Mouse (Mus musculus): ENCODE data around the gene Tns3. TPM values are rescaled to one million over a fixed set of nuclear protein-coding genes. Genes with fewer than 3 reads are reported as not detected.

The Tns3 gene
- total RNA-seq, 2 experiments from 2014 or later, result 1.7 to 6.3 TPM

- no peak for ATAC-seq (replicated peaks; ENCODE audit: low FRiP score, poor library complexity, severe bottlenecking)
Observed at GRCm38 (mm10) chr11:8586374-8586773, 78.0 kb downstream of the Tns3 start.

DNA sequence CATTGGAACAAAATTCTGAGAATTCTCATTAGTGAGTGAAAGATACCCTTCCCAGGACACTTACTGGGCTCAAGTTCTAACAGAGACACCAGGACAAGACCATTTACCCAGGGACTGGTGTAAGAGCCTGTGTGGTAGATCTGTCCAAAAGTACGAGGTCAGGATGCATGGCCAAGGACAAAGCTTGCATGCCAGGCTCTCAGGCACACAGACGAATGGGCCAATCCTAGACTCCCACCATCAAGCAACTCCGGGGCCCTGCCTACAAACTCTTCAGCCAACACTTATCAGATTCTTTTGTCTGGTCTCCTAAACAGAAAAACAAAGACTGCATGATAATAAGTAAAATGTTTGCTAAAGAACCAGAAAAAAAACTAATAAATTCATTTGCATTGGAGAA, 78.6 kb downstream of the Tns3 start:
- ATAC-seq (replicated peaks; ENCODE audit: low FRiP score, poor library complexity, severe bottlenecking), result no peak

GRCm38 (mm10) chr11:8584925-8585324, 79.4 kb downstream of the Tns3 start:
- ATAC-seq (replicated peaks; ENCODE audit: low FRiP score, poor library complexity, severe bottlenecking), result no peak

DNA sequence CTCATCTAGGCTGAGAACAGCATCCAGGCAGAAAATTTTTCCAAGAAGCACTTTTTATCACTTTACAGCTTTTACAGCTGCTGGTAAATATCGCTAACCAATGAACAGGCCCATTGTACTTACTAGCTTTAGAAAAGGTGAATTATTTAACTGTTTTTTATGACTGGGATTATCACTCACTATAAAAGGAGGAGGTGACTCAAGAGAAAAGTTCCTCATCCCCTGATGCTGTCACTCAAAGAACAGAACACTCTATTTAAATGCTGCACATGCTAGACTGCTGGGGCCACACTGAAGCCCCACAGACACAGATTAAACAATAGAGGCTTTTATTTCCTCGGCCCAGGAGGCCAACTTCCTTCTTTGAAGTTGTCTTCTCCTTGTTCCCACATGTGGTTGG, 80.0 kb downstream of the Tns3 start:
- no peak for ATAC-seq (replicated peaks; ENCODE audit: low FRiP score, poor library complexity, severe bottlenecking)

- no peak for ATAC-seq (replicated peaks; ENCODE audit: low FRiP score, poor library complexity, severe bottlenecking)
Observed at GRCm38 (mm10) chr11:8583137-8583536, 81.2 kb downstream of the Tns3 start.

DNA sequence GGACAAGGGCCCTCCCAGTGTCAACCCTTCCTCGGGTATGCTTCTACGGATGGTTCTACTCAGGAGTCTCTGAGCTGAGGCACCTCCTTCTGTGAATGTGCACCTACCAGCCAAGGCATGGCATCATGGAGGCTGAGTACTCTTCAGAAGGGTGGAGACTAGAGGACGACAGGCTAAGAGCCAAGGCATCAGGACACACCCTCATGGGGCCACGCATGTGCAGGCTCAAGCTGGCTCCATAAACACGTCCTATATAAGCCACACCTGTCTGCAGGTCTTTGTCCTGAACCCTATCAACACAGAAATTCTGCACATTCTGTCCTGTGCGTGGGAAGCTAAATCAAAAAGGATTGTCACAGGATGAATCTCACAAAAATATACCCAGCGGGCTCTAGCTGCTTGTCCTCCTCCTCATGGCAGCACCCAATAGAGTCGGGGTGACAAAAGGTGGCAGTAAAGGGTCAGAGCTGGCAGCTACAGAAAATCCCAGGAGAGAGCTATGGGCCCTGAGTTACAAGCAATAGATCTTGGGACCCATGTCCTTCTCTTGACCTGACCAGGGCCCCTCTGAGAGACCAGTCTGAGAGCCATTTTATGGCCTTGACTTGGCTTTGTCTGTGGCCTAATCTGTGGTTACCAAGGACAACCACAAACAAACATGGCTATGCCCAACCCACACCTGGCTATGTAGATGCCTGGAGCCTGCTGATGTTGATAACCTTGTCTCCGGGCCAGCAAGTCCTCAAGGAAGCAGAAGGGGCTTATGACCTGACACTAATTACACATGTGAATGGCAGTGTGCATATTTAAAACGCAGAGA, 82.0 kb downstream of the Tns3 start:
- ATAC-seq (replicated peaks; ENCODE audit: low FRiP score, poor library complexity, severe bottlenecking), result no peak

GRCm38 (mm10) chr11:8579789-8580188, 84.5 kb downstream of the Tns3 start:
- no peak for ATAC-seq (replicated peaks; ENCODE audit: low FRiP score, poor library complexity, severe bottlenecking)

GRCm38 (mm10) chr11:8575217-8576180, 88.8 kb downstream of the Tns3 start:
- ATAC-seq (replicated peaks; ENCODE audit: low FRiP score, poor library complexity, severe bottlenecking), result no peak

- ATAC-seq (replicated peaks; ENCODE audit: low FRiP score, poor library complexity, severe bottlenecking), result no peak
Observed at GRCm38 (mm10) chr11:8574562-8574961, 89.8 kb downstream of the Tns3 start.

- no peak for ATAC-seq (replicated peaks; ENCODE audit: low FRiP score, poor library complexity, severe bottlenecking)
Observed at GRCm38 (mm10) chr11:8572762-8573161, 91.6 kb downstream of the Tns3 start.

- ATAC-seq (replicated peaks; ENCODE audit: low FRiP score, poor library complexity, severe bottlenecking), result no peak
Observed at GRCm38 (mm10) chr11:8569232-8570028, 94.9 kb downstream of the Tns3 start.

DNA sequence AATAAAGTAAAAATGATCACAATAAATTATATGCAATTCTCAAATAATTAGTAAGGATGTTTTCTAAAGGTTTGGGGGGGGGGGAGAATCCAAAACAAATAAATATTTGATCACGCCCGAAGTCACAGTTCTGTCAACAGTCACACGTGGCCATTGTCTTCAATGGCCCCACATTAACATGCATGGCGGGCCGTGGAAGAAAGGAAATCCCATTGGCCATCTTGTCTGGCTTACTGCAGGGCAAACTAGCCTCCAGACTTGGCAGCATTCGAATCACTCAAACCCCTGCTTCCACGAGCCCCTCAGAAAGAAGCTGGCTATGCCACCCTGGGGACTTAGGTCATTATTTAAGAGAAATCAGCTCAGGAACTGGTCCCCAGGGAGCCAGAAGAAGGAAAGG, 95.5 kb downstream of the Tns3 start:
- ATAC-seq (replicated peaks; ENCODE audit: low FRiP score, poor library complexity, severe bottlenecking), result no peak

DNA sequence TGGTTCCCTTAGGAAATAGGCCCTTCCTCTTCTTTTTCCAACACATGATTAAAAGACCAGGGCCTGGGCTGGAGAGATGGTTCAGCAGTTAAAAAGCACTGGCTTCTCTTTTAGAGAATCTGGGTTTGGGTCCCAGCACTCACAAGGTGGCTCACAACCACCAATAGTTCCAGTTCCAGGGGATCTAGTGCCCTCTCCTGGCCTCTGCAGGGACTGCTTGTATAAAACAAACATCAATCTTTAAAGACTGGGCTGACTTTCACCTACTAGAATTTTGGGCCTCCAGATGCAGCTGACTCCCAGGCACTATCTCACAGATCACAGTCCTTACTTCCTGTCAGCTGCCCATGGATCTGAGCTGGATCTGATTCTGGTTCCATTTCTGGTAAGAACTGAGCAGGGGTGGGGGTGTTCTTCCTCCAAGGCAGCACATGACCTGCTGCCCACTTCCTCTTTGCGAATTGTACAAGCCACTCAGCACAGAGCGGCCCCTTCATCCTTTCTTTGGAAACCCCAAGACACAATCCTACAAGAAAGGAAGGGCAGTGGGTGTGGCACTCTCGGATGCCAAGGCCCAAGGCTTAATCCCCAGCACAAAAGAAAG, 98.0 kb downstream of the Tns3 start:
- no peak for ATAC-seq (replicated peaks; ENCODE audit: low FRiP score, poor library complexity, severe bottlenecking)

DNA sequence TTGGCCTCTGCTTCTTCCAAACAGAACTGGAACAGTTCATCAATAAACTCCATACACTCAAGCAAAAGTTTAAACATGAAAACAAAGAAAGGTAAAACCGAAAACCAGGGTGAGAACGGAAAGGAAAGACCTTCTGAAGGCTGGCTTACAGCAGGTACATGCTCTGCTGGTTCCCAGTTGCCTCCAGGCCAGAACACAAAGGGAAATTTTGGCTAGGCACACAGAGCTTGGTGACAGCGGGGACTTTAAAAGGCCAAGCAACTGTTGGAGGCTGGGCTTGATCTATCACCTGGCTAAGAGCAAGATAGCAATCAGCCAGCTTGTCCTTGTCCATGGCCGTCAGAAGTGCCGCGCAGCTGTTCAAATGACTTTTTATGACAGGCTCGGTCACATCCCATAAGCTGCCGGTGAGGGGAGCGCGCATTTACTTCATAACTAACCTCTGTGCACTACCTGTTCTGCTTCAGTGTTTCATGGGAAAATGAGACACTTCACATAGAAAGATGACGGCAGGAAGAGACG, 105.5 kb downstream of the Tns3 start:
- no peak for ATAC-seq (replicated peaks; ENCODE audit: low FRiP score, poor library complexity, severe bottlenecking)

GRCm38 (mm10) chr11:8558258-8558657, 106.1 kb downstream of the Tns3 start:
- ATAC-seq (replicated peaks; ENCODE audit: low FRiP score, poor library complexity, severe bottlenecking), result no peak

- no peak for ATAC-seq (replicated peaks; ENCODE audit: low FRiP score, poor library complexity, severe bottlenecking)
Observed at GRCm38 (mm10) chr11:8557006-8557405, 107.3 kb downstream of the Tns3 start.

DNA sequence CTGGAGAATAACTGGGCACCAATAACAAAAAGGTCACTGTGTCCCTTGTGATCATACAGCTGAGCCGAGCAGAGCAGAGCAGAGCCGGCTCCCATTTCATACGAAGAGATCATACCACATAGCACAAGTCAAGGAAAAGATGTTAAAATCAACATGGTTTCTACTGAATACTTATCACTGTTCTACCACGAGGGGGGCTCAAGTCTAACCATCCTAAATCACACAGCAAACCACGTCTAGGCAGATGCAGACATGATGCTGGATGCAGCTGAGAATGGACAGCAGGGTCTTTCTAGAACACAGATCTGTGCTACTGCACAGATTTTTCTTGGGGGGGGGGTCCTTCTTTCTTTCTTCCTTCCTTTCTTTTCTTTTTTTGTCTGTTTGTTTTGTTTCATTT, 112.6 kb downstream of the Tns3 start:
- no peak for ATAC-seq (replicated peaks; ENCODE audit: low FRiP score, poor library complexity, severe bottlenecking)

DNA sequence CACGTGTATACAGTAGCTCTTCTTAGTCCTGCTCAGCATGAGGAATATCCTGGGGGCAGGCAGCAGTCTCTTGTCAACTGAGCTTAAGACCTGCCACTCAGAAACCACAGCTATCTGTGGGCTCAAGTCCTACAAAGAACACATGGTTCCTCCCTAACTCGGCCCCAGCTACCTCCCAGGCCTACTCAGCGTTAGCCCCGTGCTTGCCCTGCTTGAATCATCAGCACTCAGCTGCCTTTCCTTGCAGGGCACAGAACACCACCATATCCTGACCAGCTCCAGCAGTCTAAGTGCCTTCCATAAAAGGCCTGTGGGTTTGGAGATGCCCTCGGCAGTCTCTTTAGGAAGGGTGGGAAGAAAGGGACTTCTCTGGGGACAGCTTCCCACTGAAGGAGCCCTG, 116.7 kb downstream of the Tns3 start:
- no peak for ATAC-seq (replicated peaks; ENCODE audit: low FRiP score, poor library complexity, severe bottlenecking)

DNA sequence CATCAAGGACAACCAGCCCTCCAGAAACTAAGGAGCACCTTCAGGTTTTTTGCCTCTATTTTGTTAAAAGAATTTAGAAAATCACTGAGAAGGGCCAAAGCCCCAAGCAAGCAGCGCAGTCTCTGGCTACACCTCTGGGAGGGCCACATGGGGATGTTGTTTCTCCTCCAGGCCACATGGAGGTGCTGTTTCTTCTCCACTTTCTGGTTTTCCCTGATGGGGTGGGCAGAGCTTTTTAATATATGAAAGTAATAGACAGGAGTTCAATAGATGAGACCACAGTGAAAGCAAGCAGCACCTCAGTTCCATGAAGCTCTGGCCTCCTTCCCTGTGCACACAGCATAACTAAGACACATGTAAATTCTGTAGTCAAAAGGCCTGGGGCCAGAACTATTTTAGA, 118.5 kb downstream of the Tns3 start:
- ATAC-seq (replicated peaks; ENCODE audit: low FRiP score, poor library complexity, severe bottlenecking), result no peak

All from erythroid progenitor cell, adult 5-6 weeks (primary cell).